Mouse (Mus musculus): ENCODE data around the gene Arhgap35. TPM values are rescaled to one million over a fixed set of nuclear protein-coding genes. Genes with fewer than 3 reads are reported as not detected.

Arhgap35 gene
- polyA plus RNA-seq, 1 experiment, result 25.7 TPM

- peak overlapping the region; percentile 89 for H3K27ac ChIP-seq (ENCODE audit: insufficient read depth, low read depth, low read length)
- peak; percentile 46 for DNase-seq
- no peaks in the 10 kb centered on the region for H3K27me3 ChIP-seq (replicated peaks; ENCODE audit: control insufficient read depth, insufficient read depth, low read length)
- H3K4me3 ChIP-seq (ENCODE audit: insufficient read depth, low read depth, low read length), result no peak overlapping the region
- peaks cover 41% of the 10 kb centered on the region for H3K4me1 ChIP-seq (ENCODE audit: control insufficient read depth, insufficient read depth, low read length)
- H3K36me3 ChIP-seq (ENCODE audit: control insufficient read depth, insufficient read depth, low read length), result no peaks in the 10 kb centered on the region
- TF ChIP-seq POLR2A (IDR thresholded peaks at IDR 0.05; ENCODE audit: low read depth, low read length) (no peak), CTCF (conservative IDR thresholded peaks at IDR 0.05; ENCODE audit: insufficient read depth, insufficient read length, low read depth, low read length) (no peak)
- 35% methylated on average over 3 of the region's 3 CpGs for WGBS
These were observed 32.5 kb downstream of the Arhgap35 start for GRCm38 (mm10) chr7:16582299-16582698.

- DNase-seq, result peak; percentile 70
- H3K4me1 ChIP-seq (ENCODE audit: control insufficient read depth, insufficient read depth, low read length), result peaks cover 43% of the 10 kb centered on the region
- WGBS, result 45% methylated on average over 13 of the region's 13 CpGs
- H3K4me3 ChIP-seq (ENCODE audit: insufficient read depth, low read depth, low read length), result no peak overlapping the region
- TF ChIP-seq CTCF (conservative IDR thresholded peaks at IDR 0.05; ENCODE audit: insufficient read depth, insufficient read length, low read depth, low read length) (no peak), POLR2A (IDR thresholded peaks at IDR 0.05; ENCODE audit: low read depth, low read length) (no peak)
- H3K27me3 ChIP-seq (replicated peaks; ENCODE audit: control insufficient read depth, insufficient read depth, low read length), result no peaks in the 10 kb centered on the region
- H3K36me3 ChIP-seq (ENCODE audit: control insufficient read depth, insufficient read depth, low read length), result no peaks in the 10 kb centered on the region
- H3K27ac ChIP-seq (ENCODE audit: insufficient read depth, low read depth, low read length), result peak overlapping the region; percentile 89
These were observed 33.3 kb downstream of the Arhgap35 start for GRCm38 (mm10) chr7:16581276-16582100.

GRCm38 (mm10) chr7:16576719-16577118, 38.1 kb downstream of the Arhgap35 start:
- DNase-seq, result peak; percentile 30
- Histone ChIP-seq H3K4me3 (ENCODE audit: insufficient read depth, low read depth, low read length) (no peak overlapping the region), H3K27me3 (replicated peaks; ENCODE audit: control insufficient read depth, insufficient read depth, low read length) (no peaks in the 10 kb centered on the region; the same call in 1 of the 2 replicates), H3K4me1 (ENCODE audit: control insufficient read depth, insufficient read depth, low read length) (peaks cover 25% of the 10 kb centered on the region), H3K27ac (ENCODE audit: insufficient read depth, low read depth, low read length) (no peak overlapping the region), H3K36me3 (ENCODE audit: control insufficient read depth, insufficient read depth, low read length) (no peaks in the 10 kb centered on the region)
- WGBS, result 28% methylated on average over 1 of the region's 1 CpGs
- TF ChIP-seq CTCF (conservative IDR thresholded peaks at IDR 0.05; ENCODE audit: insufficient read depth, insufficient read length, low read depth, low read length), result no peak
- TF ChIP-seq POLR2A (IDR thresholded peaks at IDR 0.05; ENCODE audit: low read depth, low read length), result no peak

- H3K4me1 ChIP-seq (ENCODE audit: control insufficient read depth, insufficient read depth, low read length), result peaks cover 13% of the 10 kb centered on the region
- H3K27ac ChIP-seq (ENCODE audit: insufficient read depth, low read depth, low read length), result no peak overlapping the region
- DNase-seq, result no peak
- 63% methylated on average over 1 of the region's 1 CpGs for WGBS
- TF ChIP-seq CTCF (conservative IDR thresholded peaks at IDR 0.05; ENCODE audit: insufficient read depth, insufficient read length, low read depth, low read length) (no peak), POLR2A (IDR thresholded peaks at IDR 0.05; ENCODE audit: low read depth, low read length) (no peak)
- no peak overlapping the region for H3K4me3 ChIP-seq (ENCODE audit: insufficient read depth, low read depth, low read length)
- H3K36me3 ChIP-seq (ENCODE audit: control insufficient read depth, insufficient read depth, low read length), result no peaks in the 10 kb centered on the region
- no peaks in the 10 kb centered on the region; the same call in 1 of the 2 replicates for H3K27me3 ChIP-seq (replicated peaks; ENCODE audit: control insufficient read depth, insufficient read depth, low read length)
These were observed 43.6 kb downstream of the Arhgap35 start for GRCm38 (mm10) chr7:16571191-16571590.

GRCm38 (mm10) chr7:16570737-16571136, 44.1 kb downstream of the Arhgap35 start:
- Histone ChIP-seq H3K4me3 (ENCODE audit: insufficient read depth, low read depth, low read length) (no peak overlapping the region), H3K4me1 (ENCODE audit: control insufficient read depth, insufficient read depth, low read length) (peaks cover 11% of the 10 kb centered on the region), H3K27me3 (replicated peaks; ENCODE audit: control insufficient read depth, insufficient read depth, low read length) (no peaks in the 10 kb centered on the region; the same call in 1 of the 2 replicates), H3K36me3 (ENCODE audit: control insufficient read depth, insufficient read depth, low read length) (no peaks in the 10 kb centered on the region), H3K27ac (ENCODE audit: insufficient read depth, low read depth, low read length) (no peak overlapping the region)
- DNase-seq, result no peak
- whole genome bisulfite sequencing, result 69% methylated on average over 1 of the region's 1 CpGs
- no peak for TF ChIP-seq CTCF (conservative IDR thresholded peaks at IDR 0.05; ENCODE audit: insufficient read depth, insufficient read length, low read depth, low read length)
- TF ChIP-seq POLR2A (IDR thresholded peaks at IDR 0.05; ENCODE audit: low read depth, low read length), result no peak

- Histone ChIP-seq H3K27ac (ENCODE audit: insufficient read depth, low read depth, low read length) (no peak overlapping the region), H3K36me3 (ENCODE audit: control insufficient read depth, insufficient read depth, low read length) (no peaks in the 10 kb centered on the region; the same call in none of the 2 replicates)
- WGBS, result 88% methylated on average over 8 of the region's 8 CpGs
These were observed 50.3 kb downstream of the Arhgap35 start for GRCm38 (mm10) chr7:16564491-16564890.

GRCm38 (mm10) chr7:16557783-16558538, 56.8 kb downstream of the Arhgap35 start:
- H3K27ac ChIP-seq (ENCODE audit: insufficient read depth, low read depth, low read length), result no peak overlapping the region
- H3K27me3 ChIP-seq (replicated peaks; ENCODE audit: control insufficient read depth, insufficient read depth, low read length), result no peaks in the 10 kb centered on the region
- TF ChIP-seq POLR2A (IDR thresholded peaks at IDR 0.05; ENCODE audit: low read depth, low read length), result no peak
- TF ChIP-seq CTCF (conservative IDR thresholded peaks at IDR 0.05; ENCODE audit: insufficient read depth, insufficient read length, low read depth, low read length), result no peak
- WGBS, result 86% methylated on average over 9 of the region's 9 CpGs
- no peak for DNase-seq
- H3K4me3 ChIP-seq (ENCODE audit: insufficient read depth, low read depth, low read length), result no peak overlapping the region
- H3K36me3 ChIP-seq (ENCODE audit: control insufficient read depth, insufficient read depth, low read length), result no peaks in the 10 kb centered on the region
- H3K4me1 ChIP-seq (ENCODE audit: control insufficient read depth, insufficient read depth, low read length), result no peaks in the 10 kb centered on the region; the same call in 1 of the 2 replicates

More at GRCm38 (mm10) chr7:16564491-16564890, 50.3 kb downstream of the Arhgap35 start:
- Histone ChIP-seq H3K4me3 (ENCODE audit: insufficient read depth, low read depth, low read length) (no peak overlapping the region), H3K27me3 (replicated peaks; ENCODE audit: control insufficient read depth, insufficient read depth, low read length) (no peaks in the 10 kb centered on the region), H3K4me1 (ENCODE audit: control insufficient read depth, insufficient read depth, low read length) (no peaks in the 10 kb centered on the region)
- DNase-seq, result no peak
- no peak for TF ChIP-seq POLR2A (IDR thresholded peaks at IDR 0.05; ENCODE audit: low read depth, low read length)
- TF ChIP-seq CTCF (conservative IDR thresholded peaks at IDR 0.05; ENCODE audit: insufficient read depth, insufficient read length, low read depth, low read length), result no peak
